Mouse (Mus musculus): ENCODE data around the gene Neurl3.

- no peak for TF ChIP-seq POLR2A (IDR thresholded peaks at IDR 0.05; ENCODE audit: low read depth, low read length)
- TF ChIP-seq CTCF (IDR thresholded peaks at IDR 0.05; ENCODE audit: borderline replicate concordance, insufficient read depth, low read length) = peak; percentile 81
Measured at GRCm38 (mm10) chr1:36277267-36278060, 3.0 kb upstream of the Neurl3 start.
